Mouse (Mus musculus): ENCODE results near the gene 2210407C18Rik.

GRCm38 (mm10) chr11:58618793-58619192 lies 2.9 kb upstream of the 2210407C18Rik start:
- TF ChIP-seq ZNF384 (IDR thresholded peaks at IDR 0.05; ENCODE audit: low read depth, low read length) (no peak), EP300 (IDR thresholded peaks at IDR 0.05; ENCODE audit: low read depth in 1 of 2, low read length in 2 of 2) (no peak), CTCF (IDR thresholded peaks at IDR 0.05 in 2 of 3, conservative IDR thresholded peaks at IDR 0.05 in 1 of 3; ENCODE audit: control insufficient read depth in 1 of 3, insufficient read depth in 1 of 3, low read depth in 2 of 3, low read length in 3 of 3, poor library complexity in 1 of 3, severe bottlenecking in 1 of 3) (no peak), POLR2AphosphoS2 (IDR thresholded peaks at IDR 0.05; ENCODE audit: low read length) (no peak), POLR2A (IDR thresholded peaks at IDR 0.05; ENCODE audit: control insufficient read depth in 1 of 2, insufficient read depth in 1 of 2, low read depth in 1 of 2, low read length in 2 of 2, poor library complexity in 1 of 2) (no peak), MYC (IDR thresholded peaks at IDR 0.05; ENCODE audit: low read depth, low read length) (no peak), TCF12 (IDR thresholded peaks at IDR 0.05; ENCODE audit: low read depth, low read length) (no peak), ZC3H11A (IDR thresholded peaks at IDR 0.05; ENCODE audit: low read depth, low read length) (no peak), JUND (IDR thresholded peaks at IDR 0.05; ENCODE audit: low read depth, low read length) (no peak), SIN3A (IDR thresholded peaks at IDR 0.05; ENCODE audit: low read length) (no peak), ETS1 (IDR thresholded peaks at IDR 0.05; ENCODE audit: low read depth, low read length) (no peak), TAL1 (IDR thresholded peaks at IDR 0.05; ENCODE audit: low read length) (no peak)

All from MEL (cell line).